In the genomic region with DNA sequence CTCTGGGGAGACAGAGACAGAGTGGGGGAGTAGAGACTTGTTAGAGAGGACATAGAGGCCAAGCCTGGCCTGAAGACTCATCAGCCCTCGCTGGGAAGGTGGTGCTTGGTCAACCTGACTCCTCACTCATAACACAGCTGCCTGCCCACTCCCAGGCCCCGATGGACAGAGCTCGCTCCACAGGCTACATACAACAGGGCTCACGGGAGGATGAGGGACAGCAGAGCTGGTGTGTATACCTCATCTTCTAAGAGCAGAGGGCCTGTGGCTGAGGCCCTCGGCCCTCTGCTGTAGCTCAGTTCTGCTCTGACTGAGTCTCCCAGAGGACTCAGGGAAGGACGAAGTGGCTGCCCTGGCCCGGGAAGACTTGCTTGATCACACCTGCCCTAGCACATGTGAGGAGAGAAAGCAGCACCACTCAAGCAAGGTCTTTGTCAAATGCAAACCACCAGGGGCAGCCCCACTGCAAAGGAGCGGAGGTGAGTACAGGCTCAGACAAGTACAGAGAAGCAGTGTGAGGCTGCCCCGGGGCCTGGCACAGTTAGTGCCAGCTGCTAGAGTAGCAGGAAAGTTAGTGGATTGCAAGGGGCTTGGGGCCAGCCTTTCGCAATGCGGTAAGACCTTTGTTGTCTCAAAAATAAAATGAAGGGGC, we compare ENCODE assay signal across 1 mouse cellular context.
A peak's percentile ranks its signal among the peaks of the same experiment; 100 is the strongest.
TF ChIP-seq lines count a peak whose summit lies in the region.

No protein-coding gene starts in this region.

TF ChIP-seq in CH12.LX, 34 proteins besides CTCF, POLR2A, EP300 and RAD21 (continued from another document):
- TF ChIP-seq TBP (conservative IDR thresholded peaks at IDR 0.05; ENCODE audit: low read depth, low read length) (peak; percentile 81), MYC (IDR thresholded peaks at IDR 0.05; ENCODE audit: low read depth, low read length) (peak; percentile 75), CHD1 (IDR thresholded peaks at IDR 0.05; ENCODE audit: low read depth, low read length) (peak; percentile 98), ZKSCAN1 (IDR thresholded peaks at IDR 0.05; ENCODE audit: borderline replicate concordance, low read depth, low read length) (no peak), SIN3A (IDR thresholded peaks at IDR 0.05; ENCODE audit: low read length) (peak; percentile 82), ZNF384 (IDR thresholded peaks at IDR 0.05; ENCODE audit: low read depth, low read length) (no peak; the same call in 1 of the 2 replicates), E2F4 (IDR thresholded peaks at IDR 0.05; ENCODE audit: insufficient replicate concordance, low read depth, low read length) (no peak), GABPA (IDR thresholded peaks at IDR 0.05; ENCODE audit: insufficient replicate concordance, low read depth, low read length) (no peak), MXI1 (IDR thresholded peaks at IDR 0.05; ENCODE audit: low read depth, low read length) (peak; percentile 88), NELFE (IDR thresholded peaks at IDR 0.05; ENCODE audit: low read depth, low read length) (0 out of 2 replicates have a peak, but pooled peaks have one; percentile 21), POLR2AphosphoS2 (IDR thresholded peaks at IDR 0.05; ENCODE audit: low read depth, low read length) (no peak), RCOR1 (conservative IDR thresholded peaks at IDR 0.05; ENCODE audit: low read depth, low read length) (peak; percentile 80), UBTF (IDR thresholded peaks at IDR 0.05; ENCODE audit: low read depth, low read length) (0 out of 2 replicates have a peak, but pooled peaks have one; percentile 80), KAT2A (IDR thresholded peaks at IDR 0.05; ENCODE audit: insufficient replicate concordance, low read length) (no peak), USF2 (conservative IDR thresholded peaks at IDR 0.05; ENCODE audit: low read depth, low read length) (no peak), ZC3H11A (IDR thresholded peaks at IDR 0.05; ENCODE audit: low read depth, low read length) (no peak), CHD2 (IDR thresholded peaks at IDR 0.05; ENCODE audit: low read length) (peak; percentile 36), MEF2A (IDR thresholded peaks at IDR 0.05; ENCODE audit: borderline replicate concordance, low read depth, low read length) (peak; percentile 87), SMC3 (IDR thresholded peaks at IDR 0.05; ENCODE audit: low read depth, low read length) (no peak), MAX (IDR thresholded peaks at IDR 0.05; ENCODE audit: low read length) (peak; percentile 92)
